Mouse (Mus musculus) hindbrain, embryonic 10.5 days (tissue): ENCODE results near the gene Ralb. TPM values are rescaled to one million over a fixed set of nuclear protein-coding genes. Genes with fewer than 3 reads are reported as not detected.
A peak's percentile ranks its signal among the peaks of the same experiment; 100 is the strongest.

ENCODE experiments used
- DNase-seq: peaks from one replicate; pipeline ENCODE4 v3.0.0-alpha.2; 2017; ENCODE audit warnings: low spot score
- H3K27ac ChIP-seq: fragments of 300-500 bp; sonication (generic); 2 replicates; pipeline ENCODE4 v1.5.1; 2016; ENCODE audit warnings: mild to moderate bottlenecking, moderate library complexity
- H3K27me3 ChIP-seq: fragments of 300-500 bp; sonication (generic); 2 replicates; pipeline ENCODE4 v1.6.1; 2016; ENCODE audit warnings: mild to moderate bottlenecking; ENCODE audit not compliant: poor library complexity, insufficient read depth, severe bottlenecking
- H3K36me3 ChIP-seq: fragments of 300-500 bp; sonication (generic); 2 replicates; pipeline ENCODE4 v1.6.1; 2016; ENCODE audit warnings: mild to moderate bottlenecking, moderate library complexity
- H3K4me1 ChIP-seq: fragments of 300-500 bp; sonication (generic); replicated peaks from 2 replicates; pipeline ENCODE4 v1.6.1; 2016; ENCODE audit warnings: mild to moderate bottlenecking
- H3K4me3 ChIP-seq: fragments of 300-500 bp; sonication (generic); 2 replicates; pipeline ENCODE4 v1.5.1; 2016; ENCODE audit warnings: mild to moderate bottlenecking, moderate library complexity
- H3K9me3 ChIP-seq: fragments of 300-500 bp; sonication (generic); 2 replicates; pipeline ENCODE4 v1.6.1; 2016; ENCODE audit warnings: mild to moderate bottlenecking, moderate library complexity
- WGBS: fragments of 180-500 bp; shearing (Covaris S2); methylation state at CpG from one replicate; pipeline ENCODE4 v1.1.7; 2016; 5-methylcytosine and 5-hydroxymethylcytosine counted together
- polyA plus RNA-seq: library from polyadenylated mRNA; unstranded; fragments of >200 nt; fragmentation: Nextera tagmentation; extraction: Ambion mirVana; gene quantifications from 2 replicates; pipeline ENCODE4 v1.2.1, GENCODE M21; 2016

Ralb gene
- polyA plus RNA-seq, 1 experiment from 2014 or later = 103 TPM

DNA sequence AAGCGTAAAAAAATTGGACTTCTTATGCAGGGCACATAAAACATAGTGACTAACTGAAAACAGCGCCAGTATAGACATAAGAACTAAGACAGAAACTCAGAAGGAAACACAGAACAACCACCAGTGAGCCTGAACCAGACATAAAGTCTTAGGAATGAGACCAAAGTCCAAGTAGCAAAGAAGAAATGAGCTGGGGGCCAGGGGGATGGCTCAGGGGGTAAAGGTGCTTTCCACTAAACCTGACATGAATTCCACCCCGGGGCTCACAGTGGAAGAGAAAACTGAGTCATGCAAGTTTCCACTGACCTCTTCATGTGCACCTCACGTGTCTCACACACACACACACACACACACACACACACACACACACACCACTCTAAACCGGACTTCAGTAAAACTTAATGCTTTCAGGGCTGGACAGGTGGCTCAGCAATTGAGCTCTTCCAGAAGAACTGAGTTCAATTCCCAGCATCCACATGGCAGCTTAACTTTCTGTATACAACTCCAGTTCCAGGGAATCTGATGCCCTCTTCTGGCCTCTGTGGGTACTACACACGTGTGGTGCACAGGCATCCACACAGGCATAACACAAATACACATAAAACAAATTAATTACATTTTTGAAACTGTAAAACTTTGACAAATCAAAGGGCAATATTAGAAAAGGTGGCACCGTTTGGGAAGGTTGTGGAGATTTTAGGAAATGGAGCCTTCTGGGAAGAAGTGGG is 23.2 kb downstream of the Ralb start:
- Histone ChIP-seq H3K36me3 (peaks cover 12% of the 10 kb centered on the region; the same call in 1 of the 2 replicates), H3K27ac (no peak overlapping the region), H3K27me3 (no peaks in the 10 kb centered on the region), H3K4me3 (no peak overlapping the region), H3K9me3 (no peaks in the 10 kb centered on the region), H3K4me1 (peaks cover 9% of the 10 kb centered on the region; the same call in 1 of the 2 replicates)
- WGBS = 90% methylated on average over 7 of the region's 7 CpGs
- DNase-seq = no peak

GRCm38 (mm10) chr1:119480678-119481077 is 23.9 kb downstream of the Ralb start:
- Histone ChIP-seq H3K9me3 (no peaks in the 10 kb centered on the region), H3K4me1 (peaks cover 9% of the 10 kb centered on the region; the same call in 1 of the 2 replicates), H3K36me3 (peaks cover 17% of the 10 kb centered on the region; the same call in 1 of the 2 replicates), H3K27ac (no peak overlapping the region), H3K27me3 (no peaks in the 10 kb centered on the region), H3K4me3 (no peak overlapping the region)
- 93% methylated on average over 8 of the region's 8 CpGs for WGBS
- no peak for DNase-seq

GRCm38 (mm10) chr1:119479641-119480040 is 25.0 kb downstream of the Ralb start:
- Histone ChIP-seq H3K9me3 (no peaks in the 10 kb centered on the region), H3K36me3 (peaks cover 26% of the 10 kb centered on the region), H3K27me3 (no peaks in the 10 kb centered on the region), H3K27ac (no peak overlapping the region), H3K4me3 (no peak overlapping the region), H3K4me1 (peaks cover 9% of the 10 kb centered on the region; the same call in 1 of the 2 replicates)
- DNase-seq = no peak
- 87% methylated on average over 4 of the region's 4 CpGs for WGBS

DNA sequence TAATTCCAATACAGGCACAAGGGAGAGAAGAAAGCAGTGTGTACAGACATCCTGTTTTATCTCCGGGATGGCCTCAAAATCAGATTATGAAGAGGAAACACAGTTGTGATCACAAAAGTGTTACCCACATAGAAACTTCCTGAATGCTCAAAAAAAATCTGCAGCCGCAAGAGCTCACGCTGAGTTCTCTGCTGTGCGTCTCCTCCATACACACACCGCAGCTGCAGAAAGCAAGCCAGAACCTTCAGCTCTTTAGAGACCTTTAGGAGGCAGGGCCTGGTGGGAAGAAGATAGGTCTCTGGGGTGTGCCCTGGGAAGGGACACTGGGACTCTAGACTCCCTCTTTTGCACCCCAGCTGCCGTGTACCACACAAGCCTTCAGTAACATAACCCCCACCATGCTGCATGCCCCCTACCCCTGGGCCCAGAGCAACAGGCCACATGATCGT is 27.7 kb downstream of the Ralb start:
- Histone ChIP-seq H3K9me3 (no peaks in the 10 kb centered on the region), H3K4me1 (peaks cover 12% of the 10 kb centered on the region), H3K27me3 (no peaks in the 10 kb centered on the region), H3K4me3 (no peak overlapping the region), H3K27ac (no peak overlapping the region), H3K36me3 (peaks cover 30% of the 10 kb centered on the region)
- no peak for DNase-seq
- WGBS = 88% methylated on average over 7 of the region's 7 CpGs

- peaks cover 32% of the 10 kb centered on the region for H3K36me3 ChIP-seq
- no peak for DNase-seq
- WGBS = 90% methylated on average over 7 of the region's 7 CpGs
Observed at GRCm38 (mm10) chr1:119474671-119475070, 29.9 kb downstream of the Ralb start.

GRCm38 (mm10) chr1:119472648-119473047 is 31.9 kb downstream of the Ralb start:
- WGBS = 62% methylated on average over 11 of the region's 11 CpGs
- Histone ChIP-seq H3K36me3 (peaks cover 42% of the 10 kb centered on the region), H3K27me3 (no peaks in the 10 kb centered on the region), H3K4me3 (no peak overlapping the region), H3K4me1 (peaks cover 19% of the 10 kb centered on the region), H3K9me3 (no peaks in the 10 kb centered on the region), H3K27ac (no peak overlapping the region)
- no peak for DNase-seq

More at GRCm38 (mm10) chr1:119474671-119475070, 29.9 kb downstream of the Ralb start:
- no peak overlapping the region for H3K4me3 ChIP-seq
- H3K4me1 ChIP-seq = peaks cover 19% of the 10 kb centered on the region
- H3K9me3 ChIP-seq = no peaks in the 10 kb centered on the region
- no peaks in the 10 kb centered on the region for H3K27me3 ChIP-seq
- H3K27ac ChIP-seq = no peak overlapping the region

DNA sequence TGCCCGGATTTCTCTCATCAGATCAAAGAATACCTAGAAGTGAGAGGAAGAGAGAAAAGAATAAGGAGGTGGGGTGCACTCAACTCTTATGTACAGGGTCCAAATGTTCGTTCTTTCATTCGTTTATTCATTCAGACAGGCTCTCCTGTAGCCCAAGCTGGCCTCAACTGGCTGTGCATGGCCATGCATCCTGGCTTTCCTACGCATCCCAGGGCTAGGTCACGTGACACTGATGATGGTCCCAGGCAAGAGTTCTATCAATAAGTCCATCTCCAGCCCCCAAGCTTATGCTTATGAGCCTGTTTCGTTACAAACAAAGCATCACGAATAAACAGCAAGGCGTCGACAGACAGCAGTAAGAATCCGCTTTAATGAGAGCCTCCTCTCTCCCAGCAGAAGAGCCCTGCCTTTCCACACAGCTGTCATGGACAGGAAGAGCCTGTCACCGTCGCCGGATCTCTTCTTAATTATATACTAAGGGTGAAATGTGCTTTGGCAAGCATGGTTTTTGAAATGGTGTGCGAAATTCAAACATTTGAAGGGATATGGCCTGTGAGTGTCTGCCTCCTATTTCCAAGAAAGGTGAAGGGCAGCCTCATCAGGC is 32.7 kb downstream of the Ralb start:
- Histone ChIP-seq H3K4me1 (peaks cover 21% of the 10 kb centered on the region), H3K4me3 (no peak overlapping the region), H3K27me3 (no peaks in the 10 kb centered on the region), H3K36me3 (peaks cover 42% of the 10 kb centered on the region), H3K9me3 (no peaks in the 10 kb centered on the region), H3K27ac (no peak overlapping the region)
- no peak for DNase-seq
- 60% methylated on average over 14 of the region's 14 CpGs for WGBS

GRCm38 (mm10) chr1:119463386-119463785 is 41.2 kb downstream of the Ralb start:
- H3K9me3 ChIP-seq = no peaks in the 10 kb centered on the region
- no peaks in the 10 kb centered on the region for H3K36me3 ChIP-seq
- H3K27me3 ChIP-seq = peaks cover 7% of the 10 kb centered on the region; the same call in 1 of the 2 replicates
- peak; percentile 53 for DNase-seq
- H3K27ac ChIP-seq = no peak overlapping the region
- H3K4me1 ChIP-seq = 0 out of 2 replicates have a peak, but pooled peaks cover 2% of the 10 kb centered on the region
- no peak overlapping the region for H3K4me3 ChIP-seq
- 45% methylated on average over 2 of the region's 2 CpGs for WGBS

DNA sequence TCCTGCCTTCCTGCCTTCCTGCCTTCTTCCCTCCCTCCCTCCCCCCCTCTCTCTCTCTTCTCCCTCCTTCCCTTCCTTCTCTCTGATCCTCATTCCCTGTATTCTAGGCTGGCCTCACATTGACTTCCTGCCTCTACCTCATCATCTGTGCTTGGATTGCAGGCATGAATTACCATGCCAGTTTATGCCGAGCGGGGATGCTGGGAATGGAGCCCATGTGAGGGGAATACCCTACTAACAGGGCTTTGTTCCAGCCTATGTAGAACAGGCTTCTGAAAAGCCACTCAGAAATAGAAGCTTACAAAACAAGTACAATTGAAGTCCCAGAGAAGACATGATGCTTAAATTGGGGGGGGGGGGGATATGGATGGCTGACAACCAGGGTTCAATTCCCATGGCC is 44.5 kb downstream of the Ralb start:
- WGBS = 89% methylated on average over 2 of the region's 2 CpGs
- DNase-seq = no peak
- Histone ChIP-seq H3K36me3 (no peaks in the 10 kb centered on the region), H3K4me3 (no peak overlapping the region), H3K4me1 (peaks cover 6% of the 10 kb centered on the region; the same call in 1 of the 2 replicates), H3K9me3 (no peaks in the 10 kb centered on the region), H3K27me3 (peaks cover 14% of the 10 kb centered on the region), H3K27ac (no peak overlapping the region)

DNA sequence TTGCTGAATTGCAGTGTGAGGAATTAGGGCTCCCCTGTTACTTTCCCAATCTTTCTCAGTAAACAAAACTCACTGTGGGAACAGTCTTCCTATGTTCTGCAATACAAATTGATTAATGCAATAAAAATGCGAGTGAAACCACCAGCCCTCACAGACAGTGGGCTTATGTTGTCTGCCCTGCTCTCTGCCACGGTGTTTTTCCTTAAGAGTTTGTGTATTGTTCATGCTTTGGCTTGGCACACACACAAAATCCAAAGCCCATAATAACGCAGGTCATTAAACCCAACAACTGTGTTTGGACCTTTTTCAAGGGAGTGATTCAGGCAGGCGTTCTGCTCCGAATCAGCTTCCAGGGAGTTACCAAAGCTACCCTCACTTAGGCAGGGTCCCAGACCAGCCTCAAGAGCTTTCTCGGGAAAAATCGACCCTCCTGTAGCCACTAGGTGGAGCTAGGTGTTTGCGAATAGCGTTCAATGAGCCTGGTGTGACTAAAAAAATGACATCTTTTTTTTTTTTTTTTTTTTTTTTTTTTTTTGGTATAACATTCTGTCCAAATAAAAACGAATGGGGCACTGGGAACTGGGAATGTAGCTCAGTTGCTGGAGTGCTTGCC is 46.5 kb downstream of the Ralb start:
- WGBS = 22% methylated on average over 10 of the region's 10 CpGs
- H3K27me3 ChIP-seq = peaks cover 14% of the 10 kb centered on the region
- H3K9me3 ChIP-seq = no peaks in the 10 kb centered on the region
- no peaks in the 10 kb centered on the region for H3K36me3 ChIP-seq
- H3K27ac ChIP-seq = no peak overlapping the region
- peaks cover 6% of the 10 kb centered on the region; the same call in 1 of the 2 replicates for H3K4me1 ChIP-seq
- H3K4me3 ChIP-seq = no peak overlapping the region
- DNase-seq = peak; percentile 71

DNA sequence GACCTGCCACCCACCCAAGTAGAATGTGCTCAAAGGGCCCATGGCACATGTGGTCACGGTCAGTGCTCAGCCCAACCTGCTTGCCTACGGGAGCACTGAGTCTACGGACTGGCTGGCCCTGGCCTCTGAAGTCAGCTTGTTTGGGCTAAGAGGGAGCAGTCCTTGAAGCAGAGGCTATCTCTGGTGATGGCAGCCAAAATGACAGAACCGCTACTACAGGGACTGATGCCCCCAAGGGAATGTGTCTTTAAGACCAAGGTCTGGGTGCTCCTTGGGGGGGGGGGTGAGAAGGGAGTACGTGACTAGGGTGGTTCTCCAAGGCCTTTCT is 47.1 kb downstream of the Ralb start:
- Histone ChIP-seq H3K9me3 (no peaks in the 10 kb centered on the region), H3K36me3 (no peaks in the 10 kb centered on the region), H3K4me3 (no peak overlapping the region), H3K27ac (no peak overlapping the region), H3K4me1 (peaks cover 6% of the 10 kb centered on the region; the same call in 1 of the 2 replicates), H3K27me3 (peaks cover 13% of the 10 kb centered on the region)
- no peak for DNase-seq
- 67% methylated on average over 5 of the region's 5 CpGs for WGBS

DNA sequence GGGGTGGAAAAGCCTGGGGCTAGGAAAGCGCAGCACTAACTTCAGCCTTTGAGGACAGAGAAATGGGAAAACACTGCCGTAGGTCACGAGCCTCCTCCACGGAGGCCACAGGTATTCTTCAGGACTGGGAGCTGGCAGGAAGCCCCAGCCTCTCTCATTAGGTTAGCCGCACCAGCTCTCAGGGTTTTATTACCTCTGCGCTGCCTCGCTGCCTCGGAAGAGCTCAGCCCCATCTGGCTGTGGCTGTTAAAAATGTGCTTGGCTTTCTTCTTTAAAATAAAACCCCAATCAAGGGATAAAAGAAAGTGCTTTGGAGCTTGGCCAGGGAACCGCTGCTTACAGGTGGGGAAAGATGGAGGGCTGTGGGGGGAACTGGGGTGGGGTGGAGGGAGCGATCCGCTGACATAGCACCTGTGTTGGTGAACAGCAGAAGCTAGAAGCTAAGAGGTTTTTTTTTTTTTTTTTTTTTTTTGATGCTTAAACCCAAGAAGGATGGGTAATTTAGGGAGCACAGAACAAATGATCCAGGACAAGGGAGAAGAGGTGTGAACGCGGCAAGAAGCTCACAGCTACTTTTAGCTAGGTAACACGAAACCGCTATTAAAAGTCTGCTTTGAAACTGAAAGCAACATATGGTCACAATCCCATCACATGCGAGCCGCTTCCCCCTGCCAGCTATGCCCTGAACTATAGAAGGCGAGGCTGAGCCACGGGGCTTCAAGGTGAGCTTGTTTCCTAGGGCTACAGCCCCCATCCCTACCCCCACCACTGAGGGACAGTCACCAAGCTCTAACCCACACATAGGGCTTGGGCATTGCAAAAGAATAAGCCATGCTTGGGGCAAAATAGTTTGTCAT is 47.7 kb downstream of the Ralb start:
- Histone ChIP-seq H3K4me1 (peaks cover 6% of the 10 kb centered on the region; the same call in 1 of the 2 replicates), H3K9me3 (no peaks in the 10 kb centered on the region), H3K27ac (no peak overlapping the region), H3K4me3 (no peak overlapping the region), H3K27me3 (peaks cover 11% of the 10 kb centered on the region), H3K36me3 (no peaks in the 10 kb centered on the region)
- WGBS = 61% methylated on average over 19 of the region's 19 CpGs
- no peak for DNase-seq
